Mouse (Mus musculus) hindbrain, embryonic 16.5 days (tissue): ENCODE measurements around the gene Cntnap5c. TPM values are rescaled to one million over a fixed set of nuclear protein-coding genes. Genes with fewer than 3 reads are reported as not detected.

Experiments
- ATAC-seq: fragments of 200-750 bp; cut with Nextera tagmentation; 2 replicates; pipeline ENCODE4 v1.8.0; 2017; ENCODE audit warnings: moderate TSS enrichment, moderate library complexity
- H3K27ac ChIP-seq: fragments of 300-500 bp; sonication (generic); 2 replicates; pipeline ENCODE4 v1.5.1; 2014; ENCODE audit warnings: low read depth, mild to moderate bottlenecking, control low read depth, low read length, moderate library complexity
- H3K27me3 ChIP-seq: fragments of 300-500 bp; sonication (generic); replicated peaks from 2 replicates; pipeline ENCODE4 v1.6.1; 2014; ENCODE audit warnings: low read length; ENCODE audit not compliant: control insufficient read depth, insufficient read depth
- H3K36me3 ChIP-seq: fragments of 300-500 bp; sonication (generic); 2 replicates; pipeline ENCODE4 v1.6.1; 2014; ENCODE audit warnings: mild to moderate bottlenecking, low read length, moderate library complexity, mixed read lengths; ENCODE audit not compliant: control insufficient read depth, insufficient read depth
- H3K4me1 ChIP-seq: fragments of 300-500 bp; sonication (generic); 2 replicates; pipeline ENCODE4 v1.6.1; 2014; ENCODE audit warnings: low read depth, low read length; ENCODE audit not compliant: control insufficient read depth, insufficient read depth
- H3K4me2 ChIP-seq: fragments of 300-500 bp; sonication (generic); 2 replicates; pipeline ENCODE4 v1.6.1; 2014; ENCODE audit warnings: mild to moderate bottlenecking, low read length, control low read depth, moderate library complexity
- H3K4me3 ChIP-seq: fragments of 300-500 bp; sonication (generic); 2 replicates; pipeline ENCODE4 v1.5.1; 2014; ENCODE audit warnings: mild to moderate bottlenecking, low read length, control low read depth, moderate library complexity
- H3K9ac ChIP-seq: fragments of 300-500 bp; sonication (generic); 2 replicates; pipeline ENCODE4 v1.6.1; 2014; ENCODE audit warnings: low read depth, mild to moderate bottlenecking, control low read depth, low read length, moderate library complexity
- H3K9me3 ChIP-seq: fragments of 300-500 bp; sonication (generic); 2 replicates; pipeline ENCODE4 v1.6.1; 2014; ENCODE audit warnings: mild to moderate bottlenecking, low read length, moderate library complexity; ENCODE audit not compliant: control insufficient read depth
- WGBS: fragments of 180-500 bp; shearing (Covaris S2); extraction: QIAGEN DNeasy Blood & Tissue Kit; methylation state at CpG from one replicate; pipeline ENCODE4 v1.1.7; 2014; 5-methylcytosine and 5-hydroxymethylcytosine counted together
- polyA plus RNA-seq: library from polyadenylated mRNA; unstranded; fragments of >200 nt; fragmentation: Nextera tagmentation; extraction: Ambion mirVana; gene quantifications from 2 replicates; pipeline ENCODE4 v1.2.1, GENCODE M21; 2015

Cntnap5c gene
- polyA plus RNA-seq, 1 experiment from 2014 or later: 5.7 TPM

DNA sequence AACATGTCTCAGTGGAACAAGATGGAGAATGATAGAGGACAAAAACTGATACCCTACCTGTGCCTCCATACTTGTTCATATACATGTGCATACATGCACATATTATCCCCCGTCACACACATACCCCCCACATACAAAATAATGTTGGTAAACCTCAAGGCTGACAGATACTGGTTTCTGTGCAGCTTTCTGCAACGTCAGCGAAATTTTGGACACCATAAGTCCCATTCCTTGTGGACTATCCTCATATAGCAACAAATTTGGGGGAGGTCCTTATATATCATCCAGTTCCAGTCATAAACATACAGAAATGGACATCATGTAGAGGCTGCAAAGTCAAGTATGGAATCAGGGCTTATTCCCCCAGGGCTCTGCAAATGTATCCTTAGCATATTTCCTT, 338.5 kb downstream of the Cntnap5c start:
- WGBS: 94% methylated on average over 3 of the region's 3 CpGs
- H3K36me3 ChIP-seq: no peaks in the 10 kb centered on the region

DNA sequence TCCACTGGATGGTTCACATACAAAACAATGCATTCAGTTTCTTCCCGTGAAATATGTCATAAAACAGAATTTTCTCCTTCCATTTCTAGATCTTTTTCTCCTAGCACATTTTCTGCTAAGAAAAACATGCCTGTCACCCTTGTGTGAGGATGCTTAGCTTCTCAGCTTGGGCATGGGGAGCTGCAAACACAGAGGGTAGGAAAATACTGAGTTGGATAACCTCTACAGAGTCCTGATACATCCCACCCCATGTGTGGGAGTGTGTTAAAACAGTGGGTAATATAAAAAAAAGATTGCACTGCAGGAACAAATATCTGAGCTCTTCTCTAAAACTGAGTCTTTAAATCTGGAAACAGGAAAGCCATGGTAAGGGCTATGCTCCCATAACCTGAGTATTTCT, 339.0 kb downstream of the Cntnap5c start:
- no peak overlapping the region for H3K4me2 ChIP-seq
- H3K36me3 ChIP-seq: no peaks in the 10 kb centered on the region
- H3K4me3 ChIP-seq: no peak overlapping the region
- H3K27ac ChIP-seq: no peak overlapping the region
- H3K9me3 ChIP-seq: no peaks in the 10 kb centered on the region
- H3K4me1 ChIP-seq: no peaks in the 10 kb centered on the region
- no peak overlapping the region for H3K9ac ChIP-seq
- no peaks in the 10 kb centered on the region for H3K27me3 ChIP-seq
- 79% methylated on average over 1 of the region's 1 CpGs for WGBS
- ATAC-seq: no peak

More for the DNA sequence above, 338.5 kb downstream of the Cntnap5c start:
- Histone ChIP-seq H3K4me3 (no peak overlapping the region), H3K27me3 (no peaks in the 10 kb centered on the region), H3K4me1 (no peaks in the 10 kb centered on the region), H3K27ac (no peak overlapping the region), H3K9me3 (no peaks in the 10 kb centered on the region), H3K4me2 (no peak overlapping the region), H3K9ac (no peak overlapping the region)
- ATAC-seq: no peak

- H3K4me1 ChIP-seq: no peaks in the 10 kb centered on the region
- no peak for ATAC-seq
- no peak overlapping the region for H3K4me3 ChIP-seq
- H3K36me3 ChIP-seq: no peaks in the 10 kb centered on the region
- WGBS: 93% methylated on average over 1 of the region's 1 CpGs
- H3K27me3 ChIP-seq: no peaks in the 10 kb centered on the region
- H3K9me3 ChIP-seq: no peaks in the 10 kb centered on the region
- H3K4me2 ChIP-seq: no peak overlapping the region
- no peak overlapping the region for H3K27ac ChIP-seq
- H3K9ac ChIP-seq: no peak overlapping the region
These were observed 417.8 kb downstream of the Cntnap5c start for GRCm38 (mm10) chr17:58187171-58187570.

- no peak for ATAC-seq
- WGBS: 89% methylated on average over 2 of the region's 2 CpGs
These were observed 431.8 kb downstream of the Cntnap5c start for GRCm38 (mm10) chr17:58201148-58201547.

DNA sequence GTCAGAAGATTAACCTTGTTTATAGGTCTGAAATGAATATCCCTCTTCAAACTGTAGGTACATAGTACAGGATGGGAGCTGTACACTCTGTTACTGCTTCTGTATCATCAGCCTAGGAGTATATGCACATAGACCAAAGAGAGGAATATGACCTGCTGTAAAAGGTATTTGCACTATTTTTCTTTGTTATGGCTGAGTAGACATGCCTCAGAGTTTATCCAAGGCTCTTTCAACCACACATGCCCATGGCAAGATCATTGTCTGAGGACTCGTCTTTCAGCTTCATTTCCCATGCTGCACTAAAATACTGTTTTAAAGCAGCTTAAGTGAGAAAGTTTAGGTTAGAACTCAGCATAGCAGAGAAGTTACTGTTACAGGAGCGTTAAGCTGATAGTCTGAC, 498.7 kb downstream of the Cntnap5c start:
- no peaks in the 10 kb centered on the region for H3K36me3 ChIP-seq
- H3K27me3 ChIP-seq: no peaks in the 10 kb centered on the region
- H3K4me2 ChIP-seq: no peak overlapping the region
- H3K27ac ChIP-seq: no peak overlapping the region
- H3K9me3 ChIP-seq: no peaks in the 10 kb centered on the region
- no peaks in the 10 kb centered on the region for H3K4me1 ChIP-seq
- 90% methylated on average over 2 of the region's 2 CpGs for WGBS
- no peak for ATAC-seq
- no peak overlapping the region for H3K9ac ChIP-seq
- H3K4me3 ChIP-seq: no peak overlapping the region

More at GRCm38 (mm10) chr17:58201148-58201547, 431.8 kb downstream of the Cntnap5c start:
- no peaks in the 10 kb centered on the region for H3K4me1 ChIP-seq
- H3K9ac ChIP-seq: no peak overlapping the region
- no peaks in the 10 kb centered on the region for H3K27me3 ChIP-seq
- no peak overlapping the region for H3K27ac ChIP-seq
- H3K9me3 ChIP-seq: no peaks in the 10 kb centered on the region
- no peak overlapping the region for H3K4me2 ChIP-seq
- H3K36me3 ChIP-seq: no peaks in the 10 kb centered on the region
- H3K4me3 ChIP-seq: no peak overlapping the region

GRCm38 (mm10) chr17:58351310-58351709, 581.9 kb downstream of the Cntnap5c start:
- 83% methylated on average over 6 of the region's 6 CpGs for WGBS
- H3K27ac ChIP-seq: no peak overlapping the region
- no peaks in the 10 kb centered on the region for H3K9me3 ChIP-seq
- H3K4me1 ChIP-seq: no peaks in the 10 kb centered on the region
- H3K36me3 ChIP-seq: no peaks in the 10 kb centered on the region
- H3K27me3 ChIP-seq: no peaks in the 10 kb centered on the region
- no peak overlapping the region for H3K4me2 ChIP-seq
- H3K4me3 ChIP-seq: no peak overlapping the region
- ATAC-seq: no peak
- H3K9ac ChIP-seq: no peak overlapping the region

GRCm38 (mm10) chr17:58356224-58356623, 586.9 kb downstream of the Cntnap5c start:
- no peak overlapping the region for H3K4me2 ChIP-seq
- H3K4me1 ChIP-seq: no peaks in the 10 kb centered on the region
- H3K4me3 ChIP-seq: no peak overlapping the region
- H3K36me3 ChIP-seq: no peaks in the 10 kb centered on the region
- H3K27ac ChIP-seq: no peak overlapping the region
- WGBS: 51% methylated on average over 2 of the region's 2 CpGs
- H3K9me3 ChIP-seq: no peaks in the 10 kb centered on the region
- no peaks in the 10 kb centered on the region for H3K27me3 ChIP-seq
- H3K9ac ChIP-seq: no peak overlapping the region
- ATAC-seq: no peak

GRCm38 (mm10) chr17:58363582-58364267, 594.4 kb downstream of the Cntnap5c start:
- Histone ChIP-seq H3K27me3 (no peaks in the 10 kb centered on the region), H3K4me3 (no peak overlapping the region), H3K9ac (no peak overlapping the region), H3K36me3 (no peaks in the 10 kb centered on the region), H3K9me3 (no peaks in the 10 kb centered on the region), H3K4me1 (no peaks in the 10 kb centered on the region), H3K27ac (no peak overlapping the region), H3K4me2 (no peak overlapping the region)
- 72% methylated on average over 4 of the region's 4 CpGs for WGBS
- ATAC-seq: no peak

DNA sequence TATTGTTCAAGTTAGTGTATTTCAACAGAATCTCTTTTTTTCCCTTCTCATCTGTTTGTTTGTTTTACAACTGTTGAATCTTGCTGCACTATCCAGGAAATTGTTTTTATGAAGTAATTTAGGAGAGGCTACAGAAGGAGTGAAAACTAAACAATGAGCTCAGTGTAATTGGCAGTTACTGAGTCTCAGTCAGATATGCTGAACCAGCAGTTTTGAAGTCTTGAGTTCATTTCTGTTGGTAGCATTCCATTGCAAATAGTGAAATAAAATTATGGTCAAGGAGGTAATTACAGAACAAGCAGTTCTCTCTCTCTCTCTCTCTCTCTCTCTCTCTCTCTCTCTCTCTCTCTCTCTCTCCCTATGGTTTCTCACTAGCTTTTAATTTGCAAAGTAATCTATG, 600.7 kb downstream of the Cntnap5c start:
- Histone ChIP-seq H3K9ac (no peak overlapping the region), H3K36me3 (no peaks in the 10 kb centered on the region), H3K4me1 (no peaks in the 10 kb centered on the region), H3K27me3 (no peaks in the 10 kb centered on the region), H3K9me3 (no peaks in the 10 kb centered on the region), H3K27ac (no peak overlapping the region), H3K4me2 (no peak overlapping the region), H3K4me3 (no peak overlapping the region)
- ATAC-seq: no peak

DNA sequence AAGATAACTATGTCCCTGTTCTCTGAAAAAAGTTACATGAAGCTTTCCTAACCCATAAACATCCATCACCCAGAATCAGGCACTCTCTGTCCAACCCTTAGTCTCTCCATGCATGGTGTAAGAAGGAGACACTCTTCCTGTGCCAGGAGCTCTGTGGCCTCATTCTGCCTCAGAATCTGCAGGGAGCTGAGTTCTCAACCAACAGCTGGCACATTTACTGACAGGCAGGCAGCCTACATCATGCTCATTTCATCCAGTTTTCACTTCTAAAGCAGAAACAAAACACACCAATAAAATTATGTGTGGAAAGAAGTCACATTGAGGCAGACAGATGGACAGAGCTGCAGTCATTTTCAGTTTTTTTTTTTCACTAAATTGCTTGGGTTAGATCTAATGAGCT, 638.4 kb downstream of the Cntnap5c start:
- H3K9me3 ChIP-seq: no peaks in the 10 kb centered on the region
- ATAC-seq: peak; percentile 68
- H3K27me3 ChIP-seq: no peaks in the 10 kb centered on the region

More for the DNA sequence above, 638.4 kb downstream of the Cntnap5c start:
- Histone ChIP-seq H3K4me3 (no peak overlapping the region), H3K4me1 (no peaks in the 10 kb centered on the region), H3K9ac (no peak overlapping the region), H3K36me3 (no peaks in the 10 kb centered on the region), H3K27ac (no peak overlapping the region), H3K4me2 (no peak overlapping the region)
